Mouse (Mus musculus) E14TG2a.4 (cell line): ENCODE results near the gene Ahr.

ENCODE experiments used
- CTCF ChIP-seq: conservative IDR thresholded peaks from 2 replicates; pipeline ENCODE4 v1.5.1; 2014; ENCODE audit warnings: low read length
- NANOG ChIP-seq: IDR thresholded peaks from 2 replicates; pipeline ENCODE4 v1.6.1; 2014; ENCODE audit warnings: borderline replicate concordance, low read length, mixed read lengths
- POU5F1 ChIP-seq: IDR thresholded peaks from 2 replicates; pipeline ENCODE4 v1.6.1; 2014; ENCODE audit warnings: low read length, borderline replicate concordance

DNA sequence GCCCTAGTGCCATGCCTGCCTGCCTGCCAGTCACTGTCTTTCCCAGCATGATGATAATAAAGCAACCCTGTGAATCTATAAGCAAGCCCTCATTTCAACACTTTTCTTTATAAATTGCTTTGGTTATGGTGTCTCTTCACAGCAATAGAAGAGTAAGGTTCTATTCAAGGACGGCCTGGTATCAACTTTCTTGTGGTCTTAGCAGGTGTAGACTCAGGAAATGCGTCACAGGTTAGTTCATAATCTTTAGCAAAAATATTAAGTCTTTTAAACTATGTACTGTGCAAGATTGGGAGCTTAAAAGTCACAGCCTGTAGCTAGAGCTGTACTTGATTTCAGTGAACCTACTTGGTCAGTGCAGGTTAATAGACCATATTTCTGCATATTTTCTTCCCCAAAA, 24.0 kb upstream of the Ahr start:
- TF ChIP-seq CTCF (no peak), NANOG (no peak), POU5F1 (no peak)
